Mouse (Mus musculus) forebrain, embryonic 11.5 days (tissue): Measurements from ENCODE around the gene Prdm2. TPM values are rescaled to one million over a fixed set of nuclear protein-coding genes. Genes with fewer than 3 reads are reported as not detected.

ENCODE experiments used
- ATAC-seq: fragments of 200-750 bp; cut with Nextera tagmentation; replicated peaks from 2 replicates; pipeline ENCODE4 v1.8.0; 2017; ENCODE audit warnings: moderate TSS enrichment; ENCODE audit not compliant: low FRiP score
- DNase-seq: peaks from one replicate; pipeline ENCODE4 v3.0.0-alpha.2; 2017; ENCODE audit warnings: low spot score
- H3K27ac ChIP-seq: fragments of 300-500 bp; sonication (generic); 2 replicates; pipeline ENCODE4 v1.5.1; 2014; ENCODE audit warnings: low read depth, low read length
- H3K27me3 ChIP-seq: fragments of 300-500 bp; sonication (generic); 2 replicates; pipeline ENCODE4 v1.6.1; 2014; ENCODE audit warnings: mild to moderate bottlenecking, low read length, mixed read lengths; ENCODE audit not compliant: control insufficient read depth, insufficient read depth
- H3K36me3 ChIP-seq: fragments of 300-500 bp; sonication (generic); 2 replicates; pipeline ENCODE4 v1.6.1; 2014; ENCODE audit warnings: mild to moderate bottlenecking, low read length, moderate library complexity, mixed read lengths; ENCODE audit not compliant: control insufficient read depth, insufficient read depth
- H3K4me1 ChIP-seq: fragments of 300-500 bp; sonication (generic); replicated peaks from 2 replicates; pipeline ENCODE4 v1.6.1; 2014; ENCODE audit warnings: low read length, mixed read lengths; ENCODE audit not compliant: control insufficient read depth, insufficient read depth
- H3K4me2 ChIP-seq: fragments of 300-500 bp; sonication (generic); 2 replicates; pipeline ENCODE4 v1.6.1; 2014; ENCODE audit warnings: low read depth, mild to moderate bottlenecking, low read length, moderate library complexity, mixed read lengths; ENCODE audit not compliant: severe bottlenecking
- H3K4me3 ChIP-seq: fragments of 300-500 bp; sonication (generic); 2 replicates; pipeline ENCODE4 v1.5.1; 2014; ENCODE audit warnings: low read depth, low read length
- H3K9ac ChIP-seq: fragments of 300-500 bp; sonication (generic); 2 replicates; pipeline ENCODE4 v1.6.1; 2014; ENCODE audit warnings: low read length
- H3K9me3 ChIP-seq: fragments of 300-500 bp; sonication (generic); 2 replicates; pipeline ENCODE4 v1.6.1; 2016; ENCODE audit warnings: low read length, mixed read lengths; ENCODE audit not compliant: control insufficient read depth
- WGBS: fragments of 180-500 bp; shearing (Covaris S2); extraction: QIAGEN DNeasy Blood & Tissue Kit; methylation state at CpG from one replicate; pipeline ENCODE4 v1.1.7; 2014; 5-methylcytosine and 5-hydroxymethylcytosine counted together
- polyA plus RNA-seq: library from polyadenylated mRNA; unstranded; fragments of >200 nt; fragmentation: Nextera tagmentation; extraction: Ambion mirVana; gene quantifications from 2 replicates; pipeline ENCODE4 v1.2.1, GENCODE M21; 2014

The Prdm2 gene
- polyA plus RNA-seq, 1 experiment from 2014 or later, result 17.8 TPM

- Histone ChIP-seq H3K4me1 (no peaks in the 10 kb centered on the region), H3K36me3 (no peaks in the 10 kb centered on the region; the same call in 1 of the 2 replicates), H3K4me3 (no peak overlapping the region), H3K9ac (no peak overlapping the region), H3K4me2 (no peak overlapping the region), H3K9me3 (no peaks in the 10 kb centered on the region), H3K27me3 (no peaks in the 10 kb centered on the region), H3K27ac (no peak overlapping the region)
- no peak for ATAC-seq
- WGBS, result 95% methylated on average over 5 of the region's 5 CpGs
- no peak for DNase-seq
Measured at GRCm38 (mm10) chr4:143180731-143181130, 32.1 kb downstream of the Prdm2 start.

GRCm38 (mm10) chr4:143171600-143172290 is 41.0 kb downstream of the Prdm2 start:
- H3K27me3 ChIP-seq, result no peaks in the 10 kb centered on the region
- no peak overlapping the region for H3K27ac ChIP-seq
- DNase-seq (no peak), ATAC-seq (no peak)
- no peak overlapping the region for H3K4me3 ChIP-seq
- H3K36me3 ChIP-seq, result peaks cover 4% of the 10 kb centered on the region; the same call in 1 of the 2 replicates
- H3K9ac ChIP-seq, result no peak overlapping the region
- 77% methylated on average over 4 of the region's 4 CpGs for WGBS
- H3K4me1 ChIP-seq, result no peaks in the 10 kb centered on the region
- H3K4me2 ChIP-seq, result no peak overlapping the region
- no peaks in the 10 kb centered on the region for H3K9me3 ChIP-seq

- H3K9ac ChIP-seq, result no peak overlapping the region
- H3K36me3 ChIP-seq, result peaks cover 4% of the 10 kb centered on the region; the same call in 1 of the 2 replicates
- no peak for ATAC-seq
Measured at GRCm38 (mm10) chr4:143170290-143170689, 42.5 kb downstream of the Prdm2 start.

GRCm38 (mm10) chr4:143168093-143168492 is 44.7 kb downstream of the Prdm2 start:
- Histone ChIP-seq H3K36me3 (peaks cover 4% of the 10 kb centered on the region; the same call in 1 of the 2 replicates), H3K4me1 (no peaks in the 10 kb centered on the region), H3K4me2 (no peak overlapping the region), H3K4me3 (no peak overlapping the region), H3K27me3 (no peaks in the 10 kb centered on the region), H3K9ac (no peak overlapping the region), H3K27ac (no peak overlapping the region), H3K9me3 (no peaks in the 10 kb centered on the region)
- ATAC-seq (no peak), DNase-seq (no peak)
- 87% methylated on average over 3 of the region's 3 CpGs for WGBS

More at GRCm38 (mm10) chr4:143170290-143170689, 42.5 kb downstream of the Prdm2 start:
- no peak for DNase-seq
- Histone ChIP-seq H3K9me3 (no peaks in the 10 kb centered on the region), H3K4me3 (no peak overlapping the region), H3K27ac (no peak overlapping the region), H3K4me2 (no peak overlapping the region), H3K4me1 (no peaks in the 10 kb centered on the region), H3K27me3 (no peaks in the 10 kb centered on the region)
- WGBS, result 89% methylated on average over 2 of the region's 2 CpGs

GRCm38 (mm10) chr4:143161619-143162479 is 50.9 kb downstream of the Prdm2 start:
- Histone ChIP-seq H3K4me2 (peak overlapping the region; percentile 54), H3K4me3 (peak overlapping the region; percentile 83)
- under 1% methylated on average over 89 of the region's 102 CpGs for WGBS

DNA sequence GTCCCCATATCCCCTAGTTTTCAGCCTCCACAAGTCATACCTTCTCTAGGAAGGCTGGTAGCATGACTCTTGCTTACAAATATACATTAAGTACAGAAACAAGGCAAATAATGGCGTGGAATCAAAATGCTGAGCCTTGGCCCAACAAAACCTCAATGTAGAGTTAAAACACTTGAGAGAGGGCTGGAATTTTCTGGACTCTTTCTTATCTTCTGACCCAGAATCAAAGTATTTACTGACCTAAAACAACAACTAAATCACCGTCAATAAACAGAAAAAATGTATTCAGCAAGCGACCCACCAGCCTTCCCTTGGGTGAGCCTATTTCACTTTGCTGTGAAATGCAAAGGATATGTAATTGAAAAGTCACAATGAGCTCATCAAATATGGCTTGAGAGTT is 52.0 kb downstream of the Prdm2 start:
- DNase-seq, result no peak
- no peak overlapping the region; the same call in 1 of the 2 replicates for H3K27ac ChIP-seq
- 60% methylated on average over 3 of the region's 3 CpGs for WGBS

More at GRCm38 (mm10) chr4:143161619-143162479, 50.9 kb downstream of the Prdm2 start:
- Histone ChIP-seq H3K36me3 (no peaks in the 10 kb centered on the region), H3K9ac (peak overlapping the region; percentile 91), H3K27me3 (no peaks in the 10 kb centered on the region), H3K4me1 (peaks cover 4% of the 10 kb centered on the region; the same call in 1 of the 2 replicates), H3K27ac (peak overlapping the region; percentile 98), H3K9me3 (no peaks in the 10 kb centered on the region)
- peak; percentile 100 for ATAC-seq
- DNase-seq, result peak; percentile 99

DNA sequence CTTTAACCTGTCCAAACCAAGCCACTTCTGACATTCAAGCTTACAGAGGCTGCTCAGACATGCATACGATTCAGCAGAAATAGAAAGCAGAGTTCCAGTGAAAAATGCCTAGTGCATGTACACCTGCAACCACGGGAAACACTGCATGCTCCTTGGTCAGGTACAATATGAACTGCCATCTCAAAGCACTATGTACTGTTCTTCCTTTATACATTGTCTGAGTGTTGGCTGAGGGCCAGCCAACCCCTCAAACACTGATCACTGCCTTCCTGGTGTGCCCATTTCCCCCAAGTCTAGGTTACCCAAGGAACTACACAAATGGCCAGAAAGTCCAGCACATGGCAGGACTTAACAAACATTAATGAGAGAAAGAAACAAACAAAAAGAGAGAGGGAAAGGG is 53.5 kb downstream of the Prdm2 start:
- Histone ChIP-seq H3K27ac (no peak overlapping the region), H3K36me3 (no peaks in the 10 kb centered on the region), H3K27me3 (no peaks in the 10 kb centered on the region), H3K9ac (no peak overlapping the region), H3K4me1 (peaks cover 4% of the 10 kb centered on the region), H3K9me3 (no peaks in the 10 kb centered on the region), H3K4me3 (no peak overlapping the region), H3K4me2 (no peak overlapping the region)
- ATAC-seq, result no peak
- no peak for DNase-seq
- 92% methylated on average over 2 of the region's 2 CpGs for WGBS

More for the DNA sequence above, 52.0 kb downstream of the Prdm2 start:
- Histone ChIP-seq H3K9me3 (no peaks in the 10 kb centered on the region), H3K4me3 (peak overlapping the region; percentile 83), H3K4me2 (peak overlapping the region; percentile 54), H3K36me3 (no peaks in the 10 kb centered on the region), H3K9ac (peak overlapping the region; percentile 91), H3K27me3 (no peaks in the 10 kb centered on the region), H3K4me1 (peaks cover 4% of the 10 kb centered on the region)
- ATAC-seq, result no peak

GRCm38 (mm10) chr4:143155871-143156270 is 56.9 kb downstream of the Prdm2 start:
- Histone ChIP-seq H3K4me3 (no peak overlapping the region), H3K27ac (no peak overlapping the region), H3K27me3 (no peaks in the 10 kb centered on the region), H3K36me3 (no peaks in the 10 kb centered on the region), H3K4me1 (peaks cover 4% of the 10 kb centered on the region), H3K9me3 (no peaks in the 10 kb centered on the region), H3K4me2 (no peak overlapping the region), H3K9ac (no peak overlapping the region)
- DNase-seq (no peak), ATAC-seq (no peak)
- 92% methylated on average over 4 of the region's 4 CpGs for WGBS
